Mouse (Mus musculus): ENCODE data around the gene Sqor. TPM values are rescaled to one million over a fixed set of nuclear protein-coding genes. Genes with fewer than 3 reads are reported as not detected.
A peak's percentile ranks its signal among the peaks of the same experiment; 100 is the strongest.

The Sqor gene
- polyA plus RNA-seq, 1 experiment from 2014 or later = 4.9 TPM

- no peak for ATAC-seq (ENCODE audit: extremely low read depth, insufficient number of reproducible peaks, low FRiP score, low TSS enrichment)
- H3K4me1 ChIP-seq = no peaks in the 10 kb centered on the region
These were observed 5.2 kb upstream of the Sqor start for GRCm38 (mm10) chr2:122759791-122760190.

GRCm38 (mm10) chr2:122762991-122763390 lies 2.0 kb upstream of the Sqor start:
- WGBS = 51% methylated on average over 3 of the region's 3 CpGs
- Histone ChIP-seq H3K9me3 (no peaks in the 10 kb centered on the region), H3K4me2 (no peak overlapping the region), H3K27me3 (replicated peaks) (peaks cover 31% of the 10 kb centered on the region), H3K4me1 (peaks cover 4% of the 10 kb centered on the region), H3K36me3 (no peaks in the 10 kb centered on the region), H3K9ac (no peak overlapping the region), H3K4me3 (no peak overlapping the region), H3K27ac (replicated peaks) (no peak overlapping the region)
- ATAC-seq (ENCODE audit: extremely low read depth, insufficient number of reproducible peaks, low FRiP score, low TSS enrichment) = no peak

More at GRCm38 (mm10) chr2:122759791-122760190, 5.2 kb upstream of the Sqor start:
- no peaks in the 10 kb centered on the region for H3K9me3 ChIP-seq
- no peak overlapping the region for H3K27ac ChIP-seq (replicated peaks)
- WGBS = 77% methylated on average over 1 of the region's 1 CpGs
- no peak overlapping the region for H3K4me2 ChIP-seq
- H3K4me3 ChIP-seq = no peak overlapping the region
- peaks cover 16% of the 10 kb centered on the region for H3K27me3 ChIP-seq (replicated peaks)
- H3K9ac ChIP-seq = no peak overlapping the region
- H3K36me3 ChIP-seq = no peaks in the 10 kb centered on the region

- Histone ChIP-seq H3K4me1 (peaks cover 4% of the 10 kb centered on the region), H3K27ac (replicated peaks) (no peak overlapping the region), H3K9me3 (no peaks in the 10 kb centered on the region), H3K27me3 (replicated peaks) (peaks cover 31% of the 10 kb centered on the region), H3K9ac (no peak overlapping the region; the same call in 1 of the 2 replicates), H3K4me2 (peak overlapping the region; percentile 93), H3K4me3 (peak overlapping the region; percentile 63), H3K36me3 (no peaks in the 10 kb centered on the region)
- ATAC-seq (ENCODE audit: extremely low read depth, insufficient number of reproducible peaks, low FRiP score, low TSS enrichment) = no peak
- WGBS = 56% methylated on average over 6 of the region's 6 CpGs
These were observed 511 bp upstream of the Sqor start for GRCm38 (mm10) chr2:122764526-122764925.

- peaks cover 31% of the 10 kb centered on the region for H3K27me3 ChIP-seq (replicated peaks)
- no peak for ATAC-seq (ENCODE audit: extremely low read depth, insufficient number of reproducible peaks, low FRiP score, low TSS enrichment)
- H3K4me1 ChIP-seq = peaks cover 4% of the 10 kb centered on the region
- WGBS = 35% methylated on average over 3 of the region's 3 CpGs
- H3K4me3 ChIP-seq = peak overlapping the region; percentile 63
- no peaks in the 10 kb centered on the region for H3K36me3 ChIP-seq
- no peak overlapping the region for H3K27ac ChIP-seq (replicated peaks)
- H3K9ac ChIP-seq = peak overlapping the region; percentile 83
- H3K4me2 ChIP-seq = peak overlapping the region; percentile 93
- no peaks in the 10 kb centered on the region for H3K9me3 ChIP-seq
These were observed 733 bp downstream of the Sqor start for GRCm38 (mm10) chr2:122765794-122766145.

- WGBS = 78% methylated on average over 2 of the region's 2 CpGs
- Histone ChIP-seq H3K4me2 (no peak overlapping the region), H3K9ac (no peak overlapping the region), H3K27ac (replicated peaks) (no peak overlapping the region), H3K9me3 (no peaks in the 10 kb centered on the region), H3K4me3 (no peak overlapping the region), H3K4me1 (no peaks in the 10 kb centered on the region), H3K36me3 (no peaks in the 10 kb centered on the region), H3K27me3 (replicated peaks) (peaks cover 19% of the 10 kb centered on the region)
- ATAC-seq (ENCODE audit: extremely low read depth, insufficient number of reproducible peaks, low FRiP score, low TSS enrichment) = no peak
These were observed 6.0 kb downstream of the Sqor start for GRCm38 (mm10) chr2:122771002-122771401.

- Histone ChIP-seq H3K9me3 (no peaks in the 10 kb centered on the region), H3K27me3 (replicated peaks) (peaks cover under 1% of the 10 kb centered on the region; the same call in 1 of the 2 replicates), H3K27ac (replicated peaks) (no peak overlapping the region), H3K9ac (no peak overlapping the region), H3K36me3 (no peaks in the 10 kb centered on the region), H3K4me2 (no peak overlapping the region), H3K4me1 (no peaks in the 10 kb centered on the region), H3K4me3 (no peak overlapping the region)
- WGBS = 72% methylated on average over 1 of the region's 1 CpGs
- ATAC-seq (ENCODE audit: extremely low read depth, insufficient number of reproducible peaks, low FRiP score, low TSS enrichment) = no peak
These were observed 7.9 kb downstream of the Sqor start for GRCm38 (mm10) chr2:122772899-122773298.

- Histone ChIP-seq H3K9me3 (no peaks in the 10 kb centered on the region), H3K9ac (no peak overlapping the region), H3K27ac (replicated peaks) (no peak overlapping the region), H3K4me3 (no peak overlapping the region), H3K36me3 (no peaks in the 10 kb centered on the region), H3K4me1 (no peaks in the 10 kb centered on the region), H3K4me2 (no peak overlapping the region), H3K27me3 (replicated peaks) (no peaks in the 10 kb centered on the region)
- 74% methylated on average over 1 of the region's 1 CpGs for WGBS
- ATAC-seq (ENCODE audit: extremely low read depth, insufficient number of reproducible peaks, low FRiP score, low TSS enrichment) = no peak
These were observed 10.5 kb downstream of the Sqor start for GRCm38 (mm10) chr2:122775491-122775890.

- WGBS = 70% methylated on average over 2 of the region's 2 CpGs
- no peaks in the 10 kb centered on the region for H3K27me3 ChIP-seq (replicated peaks)
- H3K4me3 ChIP-seq = no peak overlapping the region
- H3K4me1 ChIP-seq = no peaks in the 10 kb centered on the region
- H3K4me2 ChIP-seq = no peak overlapping the region
- H3K9ac ChIP-seq = no peak overlapping the region
- no peak overlapping the region for H3K27ac ChIP-seq (replicated peaks)
- no peaks in the 10 kb centered on the region for H3K9me3 ChIP-seq
- no peaks in the 10 kb centered on the region for H3K36me3 ChIP-seq
- ATAC-seq (ENCODE audit: extremely low read depth, insufficient number of reproducible peaks, low FRiP score, low TSS enrichment) = no peak
These were observed 11.8 kb downstream of the Sqor start for GRCm38 (mm10) chr2:122776823-122777222.

GRCm38 (mm10) chr2:122779967-122780366 lies 14.9 kb downstream of the Sqor start:
- Histone ChIP-seq H3K4me2 (no peak overlapping the region), H3K9ac (no peak overlapping the region), H3K27ac (replicated peaks) (no peak overlapping the region), H3K36me3 (no peaks in the 10 kb centered on the region), H3K27me3 (replicated peaks) (no peaks in the 10 kb centered on the region), H3K4me1 (no peaks in the 10 kb centered on the region), H3K9me3 (no peaks in the 10 kb centered on the region), H3K4me3 (no peak overlapping the region)
- WGBS = 63% methylated on average over 5 of the region's 5 CpGs
- ATAC-seq (ENCODE audit: extremely low read depth, insufficient number of reproducible peaks, low FRiP score, low TSS enrichment) = no peak

- no peak overlapping the region for H3K9ac ChIP-seq
- no peaks in the 10 kb centered on the region for H3K27me3 ChIP-seq (replicated peaks)
- H3K27ac ChIP-seq (replicated peaks) = no peak overlapping the region
- ATAC-seq (ENCODE audit: extremely low read depth, insufficient number of reproducible peaks, low FRiP score, low TSS enrichment) = no peak
- no peak overlapping the region for H3K4me3 ChIP-seq
- H3K4me1 ChIP-seq = no peaks in the 10 kb centered on the region
- H3K4me2 ChIP-seq = no peak overlapping the region
- 40% methylated on average over 3 of the region's 3 CpGs for WGBS
- no peaks in the 10 kb centered on the region for H3K9me3 ChIP-seq
- H3K36me3 ChIP-seq = no peaks in the 10 kb centered on the region
These were observed 15.4 kb downstream of the Sqor start for GRCm38 (mm10) chr2:122780447-122780846.

GRCm38 (mm10) chr2:122781590-122782356 lies 16.7 kb downstream of the Sqor start:
- Histone ChIP-seq H3K4me2 (no peak overlapping the region), H3K4me1 (no peaks in the 10 kb centered on the region), H3K27me3 (replicated peaks) (no peaks in the 10 kb centered on the region), H3K9me3 (no peaks in the 10 kb centered on the region), H3K36me3 (no peaks in the 10 kb centered on the region), H3K9ac (no peak overlapping the region), H3K27ac (replicated peaks) (no peak overlapping the region), H3K4me3 (no peak overlapping the region)
- WGBS = 65% methylated on average over 8 of the region's 8 CpGs
- no peak for ATAC-seq (ENCODE audit: extremely low read depth, insufficient number of reproducible peaks, low FRiP score, low TSS enrichment)

GRCm38 (mm10) chr2:122783730-122784129 lies 18.7 kb downstream of the Sqor start:
- no peak for ATAC-seq (ENCODE audit: extremely low read depth, insufficient number of reproducible peaks, low FRiP score, low TSS enrichment)
- H3K4me2 ChIP-seq = no peak overlapping the region
- no peak overlapping the region for H3K9ac ChIP-seq
- no peaks in the 10 kb centered on the region for H3K27me3 ChIP-seq (replicated peaks)
- no peak overlapping the region for H3K27ac ChIP-seq (replicated peaks)
- no peaks in the 10 kb centered on the region for H3K36me3 ChIP-seq
- no peak overlapping the region for H3K4me3 ChIP-seq
- H3K9me3 ChIP-seq = no peaks in the 10 kb centered on the region
- WGBS = 84% methylated on average over 2 of the region's 2 CpGs
- H3K4me1 ChIP-seq = no peaks in the 10 kb centered on the region
